Mouse (Mus musculus) gonadal fat pad, adult 2 months (tissue): ENCODE results near the gene Smg9. TPM values are rescaled to one million over a fixed set of nuclear protein-coding genes. Genes with fewer than 3 reads are reported as not detected.

Source experiments
- DNase-seq: peaks from one replicate; pipeline ENCODE4 v3.0.0-alpha.2; 2012; ENCODE audit warnings: low read depth
- polyA plus RNA-seq: library from polyadenylated mRNA; depleted of rRNA; stranded (reverse); fragments of >200 nt; gene quantifications from 2 replicates; pipeline ENCODE4 v1.2.3, GENCODE M21; 2012; rRNA removed

Smg9 gene
- polyA plus RNA-seq = 51.5 and 58.6 TPM in 2 replicates

- peak; percentile 84 for DNase-seq
Observed at GRCm38 (mm10) chr7:24399256-24400081, at the start of gene Smg9. Smg9 (plus strand) TSS chr7:24399619.

DNA sequence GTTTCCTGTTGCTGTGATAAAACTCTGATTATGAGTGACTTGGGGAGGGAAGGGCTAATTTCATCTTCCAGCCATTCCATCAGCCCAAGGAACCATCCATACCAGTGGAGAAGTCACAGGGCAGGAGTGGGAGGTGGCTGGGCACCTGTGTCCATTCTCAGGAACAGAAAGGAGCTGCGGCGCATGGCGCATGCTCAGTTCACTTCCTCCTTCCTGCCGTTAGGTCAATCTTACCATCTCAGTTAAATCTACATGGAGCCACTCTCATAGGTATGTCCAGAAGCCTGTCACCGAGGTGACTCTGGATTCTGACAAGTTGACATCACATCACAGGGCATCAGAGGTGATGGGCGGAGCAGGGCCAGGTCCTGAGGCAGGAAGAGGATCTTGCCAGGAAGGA, 43.8 kb upstream of the Smg9 start:
- DNase-seq = no peak

- no peak for DNase-seq
Observed at GRCm38 (mm10) chr7:24356081-24356480, 43.3 kb upstream of the Smg9 start.

DNA sequence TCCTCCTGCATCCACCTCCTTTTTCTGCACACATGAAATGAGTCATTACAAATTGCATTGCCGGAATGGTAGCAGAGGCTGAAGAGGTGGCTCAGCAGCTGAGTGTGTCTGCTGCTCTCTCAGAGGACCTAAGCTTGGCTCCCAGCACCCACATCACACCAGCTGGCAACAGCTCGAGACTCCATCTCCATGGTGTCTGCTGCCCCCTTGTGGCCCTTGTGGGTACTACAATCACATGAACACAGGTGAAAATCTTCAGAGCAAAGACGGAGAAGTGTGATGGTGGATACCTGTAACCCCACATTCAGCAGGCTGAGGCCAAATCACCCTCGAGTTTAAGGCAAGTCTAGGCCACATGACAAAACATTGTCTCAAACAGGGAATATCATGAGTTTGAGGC, 41.5 kb upstream of the Smg9 start:
- DNase-seq = no peak

DNA sequence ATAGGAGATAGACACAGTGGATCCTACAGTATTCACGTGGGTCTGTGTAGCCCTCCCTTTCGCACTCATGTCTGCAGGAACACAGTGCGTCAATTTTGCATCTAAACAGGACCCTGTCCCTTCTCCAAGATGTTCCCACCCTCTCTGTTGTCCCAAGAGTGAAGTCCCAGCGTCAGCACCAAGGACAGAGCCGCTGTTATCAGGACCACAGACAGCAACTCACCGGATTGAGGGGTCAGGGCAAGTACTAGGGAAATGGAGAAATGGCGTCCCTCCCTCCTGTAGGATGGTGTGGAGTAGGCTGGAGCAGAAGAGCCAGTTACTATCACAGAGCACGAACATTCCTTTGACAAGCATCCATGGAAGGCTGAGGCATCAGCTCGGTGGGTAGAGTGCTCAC, 40.1 kb upstream of the Smg9 start:
- no peak for DNase-seq

- no peak for DNase-seq
Observed at GRCm38 (mm10) chr7:24361001-24361400, 38.4 kb upstream of the Smg9 start.

- DNase-seq = no peak
Observed at GRCm38 (mm10) chr7:24363228-24363627, 36.2 kb upstream of the Smg9 start.

- no peak for DNase-seq
Observed at GRCm38 (mm10) chr7:24364827-24365226, 34.6 kb upstream of the Smg9 start.

GRCm38 (mm10) chr7:24365258-24366014, 34.0 kb upstream of the Smg9 start:
- no peak for DNase-seq

GRCm38 (mm10) chr7:24366716-24367632, 32.4 kb upstream of the Smg9 start:
- no peak for DNase-seq

- DNase-seq = no peak
Observed at GRCm38 (mm10) chr7:24368226-24368625, 31.2 kb upstream of the Smg9 start.

GRCm38 (mm10) chr7:24368946-24369345, 30.5 kb upstream of the Smg9 start:
- DNase-seq = no peak

GRCm38 (mm10) chr7:24369731-24370541, 29.5 kb upstream of the Smg9 start, which contains the start of gene Kcnn4:
Kcnn4 (plus strand) TSS chr7:24370263.
- DNase-seq = no peak

GRCm38 (mm10) chr7:24371012-24371808, 28.2 kb upstream of the Smg9 start:
- no peak for DNase-seq

DNA sequence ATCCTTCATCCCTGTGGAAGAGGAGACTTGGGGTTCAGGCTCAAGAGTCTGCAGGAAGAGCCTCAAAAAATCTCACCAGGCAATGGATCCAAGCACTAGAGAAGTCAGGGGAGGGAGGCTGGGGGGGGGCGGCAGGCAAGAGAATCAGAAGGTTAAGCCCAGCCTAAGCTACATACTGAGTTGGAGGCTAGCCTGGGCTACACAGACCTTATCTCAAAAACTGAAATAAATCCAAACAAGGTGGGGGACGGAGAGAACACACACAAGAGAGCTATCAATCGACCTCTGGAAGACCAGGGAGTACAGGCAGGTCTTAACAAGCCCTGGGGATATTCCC, 27.6 kb upstream of the Smg9 start:
- DNase-seq = no peak

DNA sequence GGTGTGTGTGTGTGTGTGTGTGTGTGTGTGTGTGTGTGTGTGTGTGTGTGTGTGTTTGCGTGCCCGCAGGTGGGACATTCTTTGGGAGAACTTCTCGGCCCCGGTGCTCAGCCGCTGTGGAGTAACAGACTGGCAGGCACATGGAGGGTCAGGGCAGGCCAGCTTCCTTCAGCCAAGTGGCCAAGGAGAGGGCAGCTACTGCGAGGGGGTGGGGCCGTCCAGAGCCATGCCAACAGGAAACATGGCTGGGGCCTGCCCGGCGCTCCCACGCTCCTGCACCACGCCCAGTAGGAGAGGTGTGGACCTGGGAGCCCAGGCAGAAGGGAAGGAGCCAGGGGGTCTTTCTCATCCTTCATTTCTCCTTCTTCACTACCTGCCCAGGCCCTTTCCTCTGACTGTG, 27.1 kb upstream of the Smg9 start:
- DNase-seq = no peak

- DNase-seq = no peak
Observed at GRCm38 (mm10) chr7:24372786-24373185, 26.6 kb upstream of the Smg9 start.

DNA sequence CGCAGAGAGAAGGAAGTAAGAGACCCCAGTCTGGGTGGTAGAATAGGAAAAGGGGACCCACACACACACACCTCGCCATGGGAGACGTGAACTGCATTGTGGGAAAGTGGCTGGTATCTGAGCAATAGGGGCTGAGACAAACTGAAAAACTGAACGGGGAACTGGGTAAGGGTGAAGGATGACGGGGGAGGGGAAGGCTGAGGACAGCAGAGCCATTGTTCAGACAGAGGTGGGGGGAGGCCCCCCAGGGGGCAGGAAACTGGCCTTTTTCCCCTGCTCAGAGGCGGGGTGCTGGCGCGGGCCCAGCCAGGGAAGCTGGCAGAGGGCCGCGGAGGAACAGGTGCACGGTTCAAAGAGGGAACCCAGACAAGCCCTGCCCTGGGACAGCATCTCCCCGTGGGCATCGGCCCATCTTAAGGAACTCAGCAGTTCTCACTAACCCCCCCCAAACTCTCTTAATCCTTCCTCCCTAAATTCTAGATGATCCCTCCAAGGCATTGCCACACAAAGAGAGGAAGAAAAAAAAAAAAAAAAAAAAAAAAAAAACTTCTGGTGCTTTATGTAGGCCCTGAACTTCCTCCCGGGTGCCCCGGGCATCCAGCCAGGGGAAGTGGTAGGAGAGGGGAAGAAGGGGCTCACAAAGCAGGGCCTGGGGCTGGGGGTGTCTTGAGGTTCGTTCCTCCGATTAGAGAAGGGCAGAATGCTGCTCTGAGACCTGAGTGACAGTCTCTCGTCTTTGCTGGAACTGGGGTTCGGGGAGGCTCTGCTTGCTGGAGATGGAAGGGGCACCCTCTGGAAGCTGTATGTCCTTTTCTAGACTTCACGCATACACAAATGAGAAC, 25.7 kb upstream of the Smg9 start:
- DNase-seq = no peak

DNA sequence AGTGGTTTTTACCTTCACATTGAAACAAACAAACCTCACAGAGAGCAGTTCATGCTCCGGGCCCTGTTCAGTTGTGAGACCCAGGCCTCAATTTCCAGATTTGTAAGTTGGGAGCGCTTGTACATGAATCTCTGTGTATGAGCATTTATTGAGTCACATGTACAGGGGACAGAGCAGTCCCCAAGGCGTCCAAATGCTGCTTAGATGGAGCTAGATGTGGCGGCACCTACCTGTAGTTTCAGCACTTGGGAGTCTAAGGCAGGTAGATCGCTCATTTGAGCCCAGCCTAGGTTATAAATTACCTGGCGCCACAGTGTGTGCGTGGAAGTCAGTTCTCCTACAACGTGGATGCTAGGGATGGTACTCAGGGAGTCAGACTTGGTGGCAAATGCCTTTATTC, 23.0 kb upstream of the Smg9 start:
- no peak for DNase-seq
